Mouse (Mus musculus) heart, embryonic 12.5 days (tissue): ENCODE results near the gene Coro2a. TPM values are rescaled to one million over a fixed set of nuclear protein-coding genes. Genes with fewer than 3 reads are reported as not detected.
"Not testable (repeated sequence)": the region's sequence is repeated elsewhere in the genome, so short reads cannot be mapped to it uniquely, and the experiment has no call there.

Experiments
- ATAC-seq: fragments of 200-750 bp; cut with Nextera tagmentation; 2 replicates; pipeline ENCODE4 v1.8.0; 2017; ENCODE audit warnings: moderate TSS enrichment, moderate library complexity; ENCODE audit not compliant: insufficient number of reproducible peaks, low FRiP score
- H3K27ac ChIP-seq: fragments of 300-500 bp; sonication (generic); 2 replicates; pipeline ENCODE4 v1.5.1; 2016; ENCODE audit warnings: mild to moderate bottlenecking, moderate library complexity; ENCODE audit not compliant: poor library complexity, severe bottlenecking
- H3K27me3 ChIP-seq: fragments of 300-500 bp; sonication (generic); replicated peaks from 2 replicates; pipeline ENCODE4 v1.6.1; 2016; ENCODE audit warnings: mild to moderate bottlenecking, moderate library complexity
- H3K36me3 ChIP-seq: fragments of 300-500 bp; sonication (generic); 2 replicates; pipeline ENCODE4 v1.6.1; 2016; ENCODE audit warnings: mild to moderate bottlenecking, moderate library complexity
- H3K4me1 ChIP-seq: fragments of 300-500 bp; sonication (generic); replicated peaks from 2 replicates; pipeline ENCODE4 v1.6.1; 2016; ENCODE audit warnings: mild to moderate bottlenecking
- H3K4me2 ChIP-seq: fragments of 300-500 bp; sonication (generic); 2 replicates; pipeline ENCODE4 v1.6.1; 2016; ENCODE audit warnings: mild to moderate bottlenecking, moderate library complexity
- H3K4me3 ChIP-seq: fragments of 300-500 bp; sonication (generic); 2 replicates; pipeline ENCODE4 v1.5.1; 2016; ENCODE audit warnings: mild to moderate bottlenecking
- H3K9ac ChIP-seq: fragments of 300-500 bp; sonication (generic); 2 replicates; pipeline ENCODE4 v1.6.1; 2016; ENCODE audit warnings: mild to moderate bottlenecking, moderate library complexity
- H3K9me3 ChIP-seq: fragments of 300-500 bp; sonication (generic); replicated peaks from 2 replicates; pipeline ENCODE4 v1.6.1; 2016; ENCODE audit warnings: mild to moderate bottlenecking, moderate library complexity
- WGBS: fragments of 180-500 bp; shearing (Covaris S2); methylation state at CpG from one replicate; pipeline ENCODE4 v1.1.7; 2016; 5-methylcytosine and 5-hydroxymethylcytosine counted together
- polyA plus RNA-seq: library from polyadenylated mRNA; unstranded; fragments of >200 nt; fragmentation: Nextera tagmentation; extraction: Ambion mirVana; gene quantifications from 2 replicates; pipeline ENCODE4 v1.2.1, GENCODE M21; 2016

Coro2a gene
- polyA plus RNA-seq, 1 experiment from 2014 or later, result 0.34 TPM

DNA sequence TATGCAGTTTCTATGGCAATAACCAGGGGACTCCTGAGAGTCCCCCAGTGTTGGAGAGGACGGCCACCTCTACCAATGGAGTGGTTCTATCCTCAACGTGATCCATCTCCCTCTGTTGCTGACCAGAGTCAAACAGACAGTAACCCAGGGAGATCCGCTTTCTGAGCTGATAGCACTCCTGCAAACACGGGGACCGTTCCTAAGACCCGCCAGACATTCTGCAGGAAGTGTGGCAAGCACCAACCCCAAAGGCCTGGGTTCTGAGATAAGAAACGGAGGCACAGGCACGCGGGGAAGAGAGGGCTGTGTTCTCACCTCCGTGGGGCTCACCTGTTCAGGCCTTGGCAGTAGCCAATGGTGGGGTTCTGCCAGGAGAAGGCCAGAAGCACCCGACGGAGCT is 11.6 kb upstream of the Coro2a start:
- Histone ChIP-seq H3K9ac (no peak overlapping the region), H3K4me2 (no peak overlapping the region), H3K27me3 (peaks cover 75% of the 10 kb centered on the region), H3K9me3 (no peaks in the 10 kb centered on the region), H3K4me1 (no peaks in the 10 kb centered on the region), H3K4me3 (no peak overlapping the region), H3K27ac (no peak overlapping the region), H3K36me3 (no peaks in the 10 kb centered on the region)
- no peak for ATAC-seq
- WGBS, result 41% methylated on average over 12 of the region's 12 CpGs

DNA sequence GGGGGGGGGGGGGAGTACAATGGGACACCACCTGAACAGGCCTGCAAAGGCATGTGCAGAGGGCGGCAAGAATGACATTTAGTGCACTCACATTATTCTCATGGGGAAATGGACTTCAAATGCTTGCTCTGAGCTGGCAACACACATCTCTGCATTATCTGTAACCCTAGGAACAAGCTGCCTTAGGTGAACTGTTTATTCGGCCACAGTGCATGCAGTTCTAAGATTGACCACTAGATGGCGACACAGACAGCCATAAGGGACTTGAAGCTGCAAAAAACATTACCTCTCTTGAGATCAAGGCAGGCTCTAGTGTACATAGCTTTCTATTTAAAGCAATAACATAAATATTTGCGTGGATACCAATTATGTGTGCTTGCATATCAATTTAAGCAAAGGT is 9.2 kb upstream of the Coro2a start:
- H3K9me3 ChIP-seq, result no peaks in the 10 kb centered on the region
- H3K4me1 ChIP-seq, result no peaks in the 10 kb centered on the region
- H3K4me3 ChIP-seq, result no peak overlapping the region
- WGBS, result 2% methylated on average over 4 of the region's 4 CpGs
- H3K27me3 ChIP-seq, result peaks cover 80% of the 10 kb centered on the region
- no peak overlapping the region for H3K9ac ChIP-seq
- no peak overlapping the region for H3K4me2 ChIP-seq
- H3K27ac ChIP-seq, result no peak overlapping the region
- ATAC-seq, result no peak
- H3K36me3 ChIP-seq, result no peaks in the 10 kb centered on the region

DNA sequence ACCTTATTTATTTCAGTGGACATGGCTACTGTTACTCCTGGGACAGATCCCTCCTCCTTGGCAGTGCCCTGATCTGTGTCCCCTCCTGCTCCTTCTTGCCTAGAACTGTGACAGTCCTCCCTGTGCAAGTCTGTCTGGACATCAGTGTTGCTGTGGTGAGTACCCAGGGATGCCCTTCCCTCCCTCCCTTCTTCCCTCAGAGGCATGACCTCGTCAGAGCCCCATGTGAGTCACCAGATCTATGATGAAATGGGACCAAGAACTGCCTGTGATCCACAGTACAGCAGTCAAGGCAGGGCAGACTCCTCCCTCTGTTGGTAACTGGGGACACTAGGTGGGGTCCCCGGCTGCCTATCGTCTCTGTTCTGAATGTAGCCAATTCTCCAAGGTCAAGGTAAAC is 5.6 kb upstream of the Coro2a start:
- peaks cover 82% of the 10 kb centered on the region for H3K27me3 ChIP-seq
- no peaks in the 10 kb centered on the region for H3K9me3 ChIP-seq
- 80% methylated on average over 3 of the region's 3 CpGs for WGBS
- H3K4me3 ChIP-seq, result no peak overlapping the region
- no peak overlapping the region for H3K27ac ChIP-seq
- no peaks in the 10 kb centered on the region for H3K36me3 ChIP-seq
- no peaks in the 10 kb centered on the region for H3K4me1 ChIP-seq
- no peak overlapping the region for H3K9ac ChIP-seq
- no peak for ATAC-seq
- no peak overlapping the region for H3K4me2 ChIP-seq

DNA sequence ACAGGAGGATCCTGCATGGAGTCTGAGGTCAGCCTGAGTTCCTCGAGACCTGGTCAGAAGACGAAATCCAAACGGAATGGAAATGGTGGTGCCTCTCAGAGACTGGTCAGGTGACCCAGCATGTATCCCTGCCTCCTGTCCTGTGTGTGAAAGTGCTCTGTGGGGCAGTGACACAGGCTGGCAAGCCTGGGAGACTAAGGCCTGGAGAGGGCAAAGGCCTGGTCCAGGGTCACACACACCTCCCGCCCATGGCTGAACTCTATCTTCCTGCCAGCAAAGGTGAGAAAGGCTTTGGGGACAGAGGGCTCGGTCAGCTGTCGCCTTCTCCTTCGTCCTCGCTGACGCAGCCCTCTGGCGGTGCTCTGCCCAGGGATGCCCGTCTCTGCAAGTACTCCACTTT is 3.4 kb upstream of the Coro2a start:
- H3K36me3 ChIP-seq, result no peaks in the 10 kb centered on the region
- H3K9ac ChIP-seq, result no peak overlapping the region
- no peak overlapping the region for H3K27ac ChIP-seq
- WGBS, result 36% methylated on average over 11 of the region's 11 CpGs
- H3K4me2 ChIP-seq, result no peak overlapping the region
- H3K9me3 ChIP-seq, result no peaks in the 10 kb centered on the region
- H3K4me1 ChIP-seq, result peaks cover 7% of the 10 kb centered on the region; the same call in 1 of the 2 replicates
- no peak overlapping the region for H3K4me3 ChIP-seq
- peaks cover 97% of the 10 kb centered on the region for H3K27me3 ChIP-seq
- ATAC-seq, result no peak

DNA sequence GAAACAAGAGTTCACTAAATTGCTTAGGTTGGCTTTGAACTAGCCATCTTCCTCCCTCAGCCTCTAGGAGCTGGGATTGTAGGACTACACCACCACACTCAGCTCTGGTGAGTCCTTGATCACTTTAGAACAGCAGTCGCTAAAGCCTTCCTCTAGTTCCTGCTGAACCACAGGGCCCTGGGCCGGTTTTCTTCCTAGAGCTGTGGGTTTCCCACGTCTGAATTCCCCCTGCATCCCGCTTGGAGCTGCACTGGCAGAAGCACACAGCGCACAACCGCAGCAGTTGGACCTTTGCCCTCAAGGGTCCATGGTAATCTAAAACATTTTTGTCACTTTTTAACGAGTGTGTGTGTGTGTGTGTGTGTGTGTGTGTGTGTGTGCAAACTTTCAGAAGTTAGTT is 702 bp upstream of the Coro2a start:
- Histone ChIP-seq H3K9ac (no peak overlapping the region), H3K27ac (no peak overlapping the region), H3K36me3 (no peaks in the 10 kb centered on the region), H3K4me1 (peaks cover 7% of the 10 kb centered on the region; the same call in 1 of the 2 replicates), H3K4me2 (no peak overlapping the region), H3K4me3 (no peak overlapping the region), H3K27me3 (peaks cover 95% of the 10 kb centered on the region), H3K9me3 (no peaks in the 10 kb centered on the region)
- WGBS, result 64% methylated on average over 7 of the region's 7 CpGs
- no peak for ATAC-seq

DNA sequence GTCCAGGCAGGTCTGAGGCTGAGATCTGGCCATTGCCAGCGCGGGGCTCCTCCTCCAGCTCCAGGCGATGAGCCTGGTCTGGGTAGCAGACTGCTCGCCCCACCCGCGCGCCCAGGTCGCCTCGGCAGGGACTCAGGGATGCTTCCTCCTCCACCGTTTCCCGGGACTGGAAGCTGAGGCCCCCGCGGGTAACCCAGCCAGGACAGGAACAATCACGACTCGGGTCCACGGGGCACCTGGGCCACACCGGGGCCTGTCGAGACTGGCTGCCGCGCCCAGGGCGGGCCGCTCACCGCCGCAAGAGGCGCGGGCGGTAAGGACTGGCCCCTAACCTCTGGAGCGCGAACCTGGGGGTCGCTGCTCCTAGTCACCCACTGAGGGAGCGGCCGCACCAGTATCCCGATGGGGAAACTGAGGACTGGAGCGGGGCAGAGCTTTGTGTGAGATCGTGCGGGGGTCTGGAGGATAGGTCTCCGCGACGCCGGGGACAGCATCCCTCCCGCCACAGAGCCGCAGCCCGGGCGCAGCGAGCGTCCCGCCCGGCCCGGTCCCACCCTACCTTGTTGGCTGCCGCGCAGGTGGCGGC is 651 bp downstream of the Coro2a start:
- WGBS, result under 1% methylated on average over 46 of the region's 52 CpGs
- H3K27me3 ChIP-seq, result peaks cover 93% of the 10 kb centered on the region
- H3K4me2 ChIP-seq, result peak overlapping the region; percentile 97
- H3K27ac ChIP-seq, result no peak overlapping the region
- peaks cover 10% of the 10 kb centered on the region; the same call in 1 of the 2 replicates for H3K4me1 ChIP-seq
- ATAC-seq, result peak; percentile 21; the same call in 1 of the 2 replicates
- peak overlapping the region; percentile 60 for H3K4me3 ChIP-seq
- peak overlapping the region; percentile 72 for H3K9ac ChIP-seq
- H3K36me3 ChIP-seq, result no peaks in the 10 kb centered on the region
- H3K9me3 ChIP-seq, result no peaks in the 10 kb centered on the region

DNA sequence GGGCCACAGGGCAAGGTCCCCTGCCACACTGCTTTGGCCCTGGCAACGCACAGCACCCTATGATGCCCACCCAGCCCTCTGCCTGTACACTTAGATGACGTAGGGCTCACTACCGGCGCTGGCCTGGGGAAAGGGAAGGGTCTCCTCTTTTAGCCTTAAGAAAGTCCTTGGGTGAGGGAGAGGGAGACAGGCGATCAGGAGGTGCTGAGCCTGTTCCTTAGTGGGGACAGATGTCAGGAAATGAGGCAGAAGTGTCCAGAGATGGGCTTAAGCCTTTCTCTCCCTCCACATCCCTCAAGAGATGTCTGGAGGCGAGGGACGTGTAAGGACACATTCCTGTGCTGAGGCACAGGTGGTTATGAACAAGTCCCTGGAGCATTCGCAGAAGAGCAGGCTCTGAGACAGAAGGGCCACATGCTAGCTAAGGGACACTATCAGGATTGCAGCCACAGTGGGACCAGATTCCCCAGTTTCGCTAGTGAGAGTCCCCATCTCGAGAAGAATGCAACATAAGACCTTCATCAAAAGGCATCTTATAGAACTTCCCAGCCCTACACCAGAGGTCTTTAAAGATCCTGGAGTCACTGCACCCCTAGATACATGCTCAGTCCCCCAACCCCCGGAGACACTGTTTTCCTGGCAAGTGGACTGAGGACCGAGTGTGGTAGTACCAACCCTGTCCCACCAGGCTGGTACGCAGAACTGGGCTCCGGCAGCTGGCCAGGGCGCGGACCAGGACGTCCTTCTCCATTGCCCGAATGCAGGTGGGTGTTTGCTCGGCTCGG is 1.3 kb downstream of the Coro2a start:
- Histone ChIP-seq H3K4me2 (peak overlapping the region; percentile 97), H3K4me1 (peaks cover 10% of the 10 kb centered on the region; the same call in 1 of the 2 replicates), H3K9ac (no peak overlapping the region), H3K9me3 (no peaks in the 10 kb centered on the region), H3K36me3 (no peaks in the 10 kb centered on the region), H3K27ac (no peak overlapping the region), H3K27me3 (peaks cover 93% of the 10 kb centered on the region), H3K4me3 (peak overlapping the region; percentile 60)
- 36% methylated on average over 20 of the region's 20 CpGs for WGBS
- ATAC-seq, result no peak

DNA sequence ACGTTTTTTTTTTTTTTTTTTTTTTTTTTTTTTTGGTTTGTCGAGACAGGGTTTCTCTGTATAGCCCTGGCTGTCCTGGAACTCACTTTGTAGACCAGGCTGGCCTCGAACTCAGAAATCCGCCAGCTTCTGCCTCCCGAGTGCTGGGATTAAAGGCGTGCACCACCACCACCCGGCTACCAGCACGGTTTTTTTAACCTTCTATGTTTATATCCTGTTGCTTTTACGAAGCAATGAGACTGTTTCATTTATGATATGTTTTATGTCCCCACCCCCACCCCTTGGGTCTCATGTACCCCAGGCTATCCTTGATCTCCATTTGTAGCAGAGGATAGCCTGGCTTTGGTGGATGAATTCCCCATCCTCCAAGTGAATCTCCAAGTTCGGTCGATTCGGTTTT is 2.4 kb downstream of the Coro2a start:
- H3K9me3 ChIP-seq, H3K4me3 ChIP-seq, H3K9ac ChIP-seq, H3K36me3 ChIP-seq, H3K27ac ChIP-seq, H3K4me2 ChIP-seq, ATAC-seq, H3K4me1 ChIP-seq: not testable (repeated sequence)
- peaks cover 83% of the 10 kb centered on the region for H3K27me3 ChIP-seq
- WGBS, result 77% methylated on average over 12 of the region's 12 CpGs

DNA sequence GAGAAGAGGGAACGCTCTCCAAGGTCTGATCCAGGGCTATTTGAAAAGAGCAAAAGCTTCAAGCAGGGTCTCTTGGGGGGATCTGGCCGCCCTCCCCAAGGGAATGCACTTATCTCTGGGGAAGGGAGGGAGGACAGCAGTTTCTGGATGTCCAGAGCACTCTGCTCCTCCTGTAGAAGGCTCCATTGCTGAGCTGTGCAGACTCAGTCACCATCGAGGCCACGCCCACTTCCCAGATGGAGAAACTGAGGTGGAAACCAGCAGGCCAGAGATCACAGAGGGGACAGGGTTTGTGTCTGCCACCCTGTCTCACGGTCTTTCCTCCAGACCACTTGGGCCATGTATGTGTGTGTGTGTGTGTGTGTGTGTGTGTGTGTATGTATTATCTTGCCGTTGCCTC is 3.0 kb downstream of the Coro2a start:
- Histone ChIP-seq H3K27me3 (peaks cover 77% of the 10 kb centered on the region), H3K9ac (no peak overlapping the region), H3K36me3 (no peaks in the 10 kb centered on the region), H3K9me3 (no peaks in the 10 kb centered on the region), H3K4me1 (peaks cover 10% of the 10 kb centered on the region; the same call in 1 of the 2 replicates), H3K4me2 (no peak overlapping the region), H3K4me3 (no peak overlapping the region), H3K27ac (no peak overlapping the region)
- WGBS, result 63% methylated on average over 6 of the region's 6 CpGs
- ATAC-seq, result no peak

DNA sequence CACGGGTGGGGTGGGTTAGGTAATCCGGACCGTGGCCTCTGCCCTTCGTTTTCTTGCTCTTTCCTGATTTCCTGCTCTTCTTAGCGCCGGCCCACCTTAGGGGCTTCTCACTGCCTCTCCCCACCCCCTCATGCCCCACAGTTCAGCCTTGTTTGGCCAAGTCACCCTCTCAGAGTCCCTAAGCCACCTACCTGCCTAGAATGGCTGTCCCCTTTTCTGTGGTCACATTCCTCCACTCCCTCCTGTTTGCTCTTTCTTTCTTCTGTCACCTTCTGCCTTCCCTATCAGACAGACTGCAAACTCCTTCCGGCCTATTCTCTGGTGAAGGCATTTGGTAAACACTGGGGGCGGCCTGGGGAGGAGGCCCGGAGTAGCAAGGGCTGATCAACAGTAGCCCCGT is 3.9 kb downstream of the Coro2a start:
- Histone ChIP-seq H3K9me3 (no peaks in the 10 kb centered on the region), H3K4me3 (no peak overlapping the region), H3K27ac (no peak overlapping the region), H3K4me1 (peaks cover 10% of the 10 kb centered on the region; the same call in 1 of the 2 replicates), H3K9ac (no peak overlapping the region), H3K27me3 (peaks cover 68% of the 10 kb centered on the region), H3K36me3 (no peaks in the 10 kb centered on the region), H3K4me2 (no peak overlapping the region)
- ATAC-seq, result no peak
- WGBS, result 40% methylated on average over 10 of the region's 10 CpGs

DNA sequence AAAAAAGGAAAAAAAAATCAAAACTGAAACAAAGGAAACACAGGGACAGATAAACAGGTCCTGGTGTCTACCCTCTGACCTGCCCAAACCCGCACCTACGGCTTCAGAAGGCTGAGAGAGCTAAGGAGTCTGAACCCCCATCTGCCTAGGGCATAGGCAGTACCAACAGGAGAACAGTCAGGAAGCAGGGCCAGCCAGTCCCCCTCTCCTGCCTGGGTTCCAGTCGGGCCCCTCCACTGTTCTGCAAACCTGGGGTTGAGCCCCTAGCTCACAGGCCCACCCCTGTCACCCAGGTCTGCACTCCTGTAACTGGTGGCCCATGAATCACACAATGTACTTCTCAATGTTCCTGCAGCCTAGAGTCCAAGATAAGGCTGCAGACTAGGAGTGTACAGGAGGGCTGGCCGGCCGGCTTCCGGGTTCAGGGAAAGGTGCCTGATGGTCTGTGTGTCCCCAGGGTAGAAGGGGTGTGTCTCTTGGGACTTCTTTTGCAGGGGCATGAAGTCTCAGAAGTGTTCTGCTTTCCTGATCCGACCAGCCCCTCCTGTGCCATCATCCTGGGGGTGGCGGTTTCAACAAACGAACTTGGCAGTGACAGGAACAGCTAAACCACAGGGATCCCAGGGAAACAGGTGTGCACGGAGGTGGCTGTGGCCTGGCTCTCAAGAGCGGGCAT is 4.6 kb downstream of the Coro2a start:
- Histone ChIP-seq H3K9me3 (no peaks in the 10 kb centered on the region), H3K27ac (no peak overlapping the region), H3K4me3 (no peak overlapping the region), H3K36me3 (no peaks in the 10 kb centered on the region), H3K4me1 (peaks cover 10% of the 10 kb centered on the region; the same call in 1 of the 2 replicates), H3K4me2 (no peak overlapping the region), H3K9ac (no peak overlapping the region), H3K27me3 (peaks cover 61% of the 10 kb centered on the region)
- 54% methylated on average over 11 of the region's 11 CpGs for WGBS
- no peak for ATAC-seq
